Mouse (Mus musculus): ENCODE results near the gene Gm14124.
"Not testable (repeated sequence)": the region's sequence is repeated elsewhere in the genome, so short reads cannot be mapped to it uniquely, and the experiment has no call there.

GRCm38 (mm10) chr2:150255491-150255890 is 1.8 kb upstream of the Gm14124 start, which contains the start of gene Gm21994:
- not testable (repeated sequence) for TF ChIP-seq CTCF (IDR thresholded peaks at IDR 0.05; ENCODE audit: low read depth, low read length); TAL1 (conservative IDR thresholded peaks at IDR 0.05; ENCODE audit: low read depth, low read length)

All from G1E (cell line).